In genomic region chr12:16855632-16856305, GRCm38 (mm10) we compare ENCODE assay signal across 9 mouse cellular contexts. TPM values are rescaled to one million over a fixed set of nuclear protein-coding genes. Genes with fewer than 3 reads are reported as not detected.
DNase-seq lines count a peak whose midpoint lies in the region; TF ChIP-seq lines count a peak whose summit lies in the region.
"Had no signal": no experiment of that assay in that cellular context is flagged by ENCODE, and none has a peak within 500 bp of the region (broad histone marks: within the 10 kb centered on the region; RNA-seq: fewer than 3 reads in every experiment).

No protein-coding gene starts in this region.

- no peak for TF ChIP-seq POLR2A in testis, adult 2 months (IDR thresholded peaks at IDR 0.05; ENCODE audit: control insufficient read depth, low read depth, low read length)

- intact Hi-C loops in left cerebral cortex, postnatal 4 days (cut with DNase I) = no loop called here
- intact Hi-C loops in gastrocnemius, adult 2 months (cut with DNase I) = no loop called here

- no peak overlapping the region for H3K27ac ChIP-seq in testis, adult 2 months (ENCODE audit: control insufficient read depth, insufficient read depth, low read depth, low read length)
- H3K27ac ChIP-seq in gastrocnemius, adult 2 months = no peak overlapping the region

- DNase-seq in testis, postnatal 14 days (ENCODE audit: low spot score) = no peak
- DNase-seq in frontal cortex, postnatal 10 days (ENCODE audit: low spot score in 2 of 2) = peak; percentile 53 to 77
- DNase-seq in left cerebral cortex, postnatal 4 days = peak; percentile 62
- DNase-seq in right cerebral cortex, postnatal 4 days = peak; percentile 26
- no peak for DNase-seq in heart, adult 8-10 months (ENCODE audit: low spot score)
- DNase-seq in urinary bladder, postnatal 14 days (ENCODE audit: low spot score) = no peak
- DNase-seq in gastrocnemius, adult 2 months = no peak

- H3K4me1 ChIP-seq in testis, adult 2 months (ENCODE audit: control insufficient read depth, insufficient read depth, low read length) = peaks cover 3% of the 10 kb centered on the region; the same call in 1 of the 2 replicates

- H3K27me3 ChIP-seq in testis, adult 2 months (ENCODE audit: control insufficient read depth, insufficient read depth, low read length) = no peaks in the 10 kb centered on the region

- TF ChIP-seq CTCF in testis, adult 2 months (IDR thresholded peaks at IDR 0.05; ENCODE audit: control insufficient read depth, insufficient read depth, insufficient replicate concordance, low read depth, low read length) = no peak
- TF ChIP-seq CTCF in gastrocnemius, adult 2 months (IDR thresholded peaks at IDR 0.05) = no peak

- H3K36me3 ChIP-seq in testis, adult 2 months (ENCODE audit: control insufficient read depth, insufficient read depth, low read length) = no peaks in the 10 kb centered on the region

- H3K4me3 ChIP-seq in testis, adult 2 months (ENCODE audit: control insufficient read depth, low read depth, low read length) = peak overlapping the region; percentile 36
- no peak overlapping the region for H3K4me3 ChIP-seq in gastrocnemius, adult 2 months

RNA-seq across cellular contexts. Expression of gene Rock2, which starts 38.9 kb away (rescaled TPM):
- polyA plus RNA-seq in testis, adult 2 months (2012; rRNA removed) = 2.1 and 2.9 TPM in 2 replicates
- 10 to 100 TPM; 53.2 to 57.3 TPM for total RNA-seq in left cerebral cortex, postnatal 4 days (2021)
- total RNA-seq in heart, adult 8-10 months (2022) = 10 to 100 TPM; 71.9 to 88.8 (median 84.0) TPM
- 100 to 1,000 TPM in 1 of 2 experiments, 10 to 100 TPM in 1; 86.0 to 103 TPM for total RNA-seq in gastrocnemius, adult 2 months (2021)

RNA-seq across cellular contexts. Expression of gene E2f6, which starts 45.0 kb away (rescaled TPM):
- 3.2 and 5.0 TPM in 2 replicates for polyA plus RNA-seq in testis, adult 2 months (2012; rRNA removed)
- 10 to 100 TPM; 19.2 to 21.9 TPM for total RNA-seq in left cerebral cortex, postnatal 4 days (2021)
- 10 to 100 TPM; 86.4 to 90.4 (median 88.2) TPM for total RNA-seq in heart, adult 8-10 months (2022)
- 100 to 1,000 TPM; 139 to 159 TPM for total RNA-seq in gastrocnemius, adult 2 months (2021)

RNA-seq across cellular contexts. Expression of gene Greb1, which starts 55.1 kb away (rescaled TPM):
- polyA plus RNA-seq in testis, adult 2 months (2012; rRNA removed) = 2.6 and 3.1 TPM in 2 replicates
- total RNA-seq in left cerebral cortex, postnatal 4 days (2021) = under 1 TPM; 0.84 to 0.97 TPM
- 1 to 10 TPM in 1 of 4 experiments, under 1 TPM in 3; 0.16 to 1.2 (median 0.64) TPM for total RNA-seq in heart, adult 8-10 months (2022)
- 1 to 10 TPM in 1 of 2 experiments, under 1 TPM in 1; 0.38 to 2.3 TPM for total RNA-seq in gastrocnemius, adult 2 months (2021)
- total RNA-seq: neutrophil, adult 5-6 weeks had no signal

Comparison
In these comparisons a context has a peak if more than half of its experiments do, and no peak if none do; other contexts are left out.
1. DNase-seq: peak in frontal cortex, postnatal 10 days (2 of 2), left cerebral cortex, postnatal 4 days (single experiment) and right cerebral cortex, postnatal 4 days (single experiment); none in testis, postnatal 14 days (single experiment), heart, adult 8-10 months (single experiment), urinary bladder, postnatal 14 days (single experiment) and gastrocnemius, adult 2 months (single experiment).